Mouse (Mus musculus) T-helper 17 cell (primary cell): ENCODE data around the gene B3gat3.

Experiments
- in situ Hi-C, 2 experiments: fragments of 300-600 bp; cut with MboI, MseI; formaldehyde crosslinking; loops; 1 replicate in 1 of 2; 2 replicates in 1 of 2; pipeline ENCODE4 v1.15.1; 2025; ENCODE audit warnings: high pct_unique_total_duplicates in 2 of 2

Gene B3gat3

DNA sequence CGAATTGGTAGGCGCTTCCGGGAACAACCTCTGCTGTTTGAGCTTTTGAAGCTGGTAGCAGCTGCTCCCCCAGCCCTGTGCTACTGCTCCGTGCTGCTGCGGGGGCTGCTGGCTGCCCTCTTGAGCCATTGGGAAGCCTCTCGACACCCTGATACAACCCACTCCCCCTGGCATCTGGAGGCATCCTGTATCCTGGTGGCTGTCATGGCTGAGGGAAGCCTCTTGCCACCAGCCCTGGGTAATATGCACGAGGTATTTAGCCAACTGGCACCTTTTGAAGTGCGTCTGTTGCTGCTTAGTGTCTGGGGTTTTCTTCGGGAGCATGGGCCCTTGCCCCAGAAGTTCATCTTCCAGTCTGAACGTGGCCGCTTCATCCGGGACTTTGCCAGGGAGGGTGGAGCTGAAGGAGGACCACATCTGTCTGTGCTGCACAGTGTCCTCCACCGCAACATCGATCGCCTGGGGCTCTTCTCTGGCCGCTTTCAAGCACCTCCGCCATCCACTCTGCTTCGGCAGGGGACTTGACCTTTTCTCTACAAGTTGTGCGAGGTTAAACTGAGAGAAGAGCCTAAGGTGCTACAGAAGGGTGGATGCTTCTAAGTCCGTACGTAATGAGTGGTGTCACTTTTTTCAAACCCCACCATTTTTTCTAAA, 22.8 kb upstream of the B3gat3 start:
- in situ Hi-C loops: loop anchor here (5.0 kb wide), 2 partner anchors 75 to 80 kb away; partner anchors contain the start of genes Hnrnpul2 (in 1 of the 2) and Ttc9c (in 1 of the 2)

DNA sequence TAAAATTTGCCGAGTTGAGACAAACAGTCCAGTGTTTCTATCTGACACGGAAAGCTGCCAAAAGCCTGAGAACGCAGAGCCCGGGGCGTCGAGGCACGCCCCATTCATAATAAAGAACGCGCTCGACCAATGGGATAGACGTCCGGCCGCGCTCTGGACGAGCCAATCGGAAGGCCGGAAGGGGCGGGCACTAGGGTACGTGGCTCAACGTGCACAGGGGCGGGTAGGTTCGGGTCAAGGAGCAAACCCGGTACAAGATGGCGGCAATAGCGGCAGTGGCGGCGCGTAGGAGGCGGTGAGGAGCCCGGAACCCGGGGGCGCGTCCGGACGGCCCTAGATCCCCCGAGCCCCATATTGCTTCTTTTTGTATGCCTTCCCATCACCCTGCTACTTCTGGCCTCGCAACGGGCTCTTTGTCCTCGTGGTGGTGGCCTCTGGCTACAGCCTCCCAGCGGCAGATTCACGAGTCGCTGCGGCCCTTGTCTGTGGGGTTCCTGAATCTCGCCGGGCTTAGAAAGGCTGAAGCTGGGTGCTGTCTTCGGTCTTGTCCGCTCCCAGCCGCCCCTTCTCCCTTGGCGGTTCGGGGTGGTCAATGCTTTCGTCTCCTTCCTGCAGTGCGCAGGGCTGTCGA, 22.2 kb upstream of the B3gat3 start, which contains the start of gene Ganab:
Ganab (plus strand) TSS at position 207 of the 631 bp plus-strand sequence.
- in situ Hi-C loops: loop anchor here (5.0 kb wide), 2 partner anchors 76 to 81 kb away; partner anchors contain the start of genes Hnrnpul2 (in 1 of the 2) and Ttc9c (in 1 of the 2)

DNA sequence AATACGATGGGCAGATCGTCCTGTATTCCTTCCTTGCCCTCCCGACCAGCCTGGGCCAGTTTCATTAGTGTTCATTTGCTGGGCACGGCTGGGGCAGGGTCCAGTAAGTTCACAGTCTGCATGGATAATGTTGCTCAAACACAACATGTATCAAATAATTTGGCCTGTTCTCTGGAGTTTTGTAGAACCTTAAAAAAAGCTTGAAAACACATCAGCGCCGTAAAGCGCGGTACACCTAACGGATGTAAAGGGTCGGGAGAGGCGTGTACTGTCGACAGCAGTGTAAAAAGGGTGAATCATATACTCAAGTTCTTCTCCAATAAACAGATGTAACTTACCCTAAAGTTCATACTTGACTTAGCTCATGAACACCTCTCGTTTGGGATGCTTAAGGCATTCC, 21.6 kb upstream of the B3gat3 start:
- in situ Hi-C loops: loop anchor here (5.0 kb wide), 2 partner anchors 76 to 81 kb away; partner anchors contain the start of genes Hnrnpul2 (in 1 of the 2) and Ttc9c (in 1 of the 2)

DNA sequence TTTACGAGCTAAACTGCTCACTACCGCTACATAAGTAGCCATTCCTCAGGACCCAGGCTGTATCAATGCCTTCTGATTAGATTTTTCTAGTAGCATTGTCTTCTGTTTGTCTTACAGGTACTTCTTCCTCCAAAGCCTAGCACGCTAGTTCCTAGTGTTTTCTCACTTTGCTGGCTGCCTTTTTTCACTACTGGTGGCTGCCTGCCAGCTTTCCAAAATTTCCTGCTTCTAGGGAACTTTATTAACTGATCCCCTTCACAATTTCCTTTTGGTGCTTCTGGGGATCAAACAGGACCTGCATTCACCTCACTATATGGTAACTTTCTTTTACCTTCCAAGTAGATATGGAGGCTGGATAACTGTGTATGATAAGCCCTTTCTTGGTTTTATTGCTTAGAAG, 21.1 kb upstream of the B3gat3 start:
- in situ Hi-C loops: loop anchor here (5.0 kb wide), 2 partner anchors 77 to 82 kb away; partner anchors contain the start of genes Hnrnpul2 (in 1 of the 2) and Ttc9c (in 1 of the 2)

DNA sequence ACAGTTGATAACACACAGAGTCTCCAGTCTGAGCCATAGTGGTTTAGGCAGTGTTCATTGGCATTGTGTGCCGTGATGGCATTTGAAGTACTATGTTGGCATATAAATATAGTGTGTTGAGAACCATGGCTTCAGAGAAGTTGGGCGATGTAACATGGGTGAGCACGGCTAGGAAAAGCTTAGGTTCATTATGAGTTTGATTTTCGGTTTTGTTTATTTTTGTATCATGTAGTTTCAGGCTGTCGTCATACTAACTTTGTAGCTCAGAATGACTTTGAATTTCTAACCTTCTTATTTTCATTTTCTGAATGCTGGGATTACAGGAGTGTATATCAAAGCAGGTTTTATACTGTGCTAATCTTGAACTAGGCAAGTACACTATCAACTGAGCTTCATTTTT, 16.8 kb upstream of the B3gat3 start:
- in situ Hi-C loops: loop anchor here (25.0 kb wide), 2 partner anchors 1891 to 1916 kb away; partner anchors contain the start of genes Dnajc4 (in 1 of the 2), Fermt3 (in 1 of the 2), Fkbp2 (in 1 of the 2) and Nudt22 (in 1 of the 2)

DNA sequence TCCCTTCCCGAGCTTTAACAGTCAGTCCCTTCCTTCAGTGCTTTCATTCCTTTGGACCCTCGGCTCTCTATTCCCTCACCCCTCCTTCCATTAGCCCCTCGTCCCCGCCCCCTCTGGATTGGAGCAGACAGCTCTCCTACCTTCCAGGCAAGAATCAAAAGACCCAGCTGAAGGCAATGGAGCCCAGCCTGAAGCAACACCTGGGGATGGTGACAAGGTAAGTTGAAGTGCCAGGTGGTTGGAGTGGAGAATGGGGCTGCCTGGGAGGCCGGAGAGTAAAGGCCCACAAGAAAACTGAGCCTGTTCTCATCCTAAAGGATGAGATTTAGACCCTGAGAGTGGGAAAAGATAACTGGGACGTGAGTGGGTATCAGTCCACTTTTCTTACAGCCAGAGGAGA, 11.6 kb upstream of the B3gat3 start:
- in situ Hi-C loops: loop anchor here (25.0 kb wide), 2 partner anchors 1896 to 1921 kb away; partner anchors contain the start of genes Dnajc4 (in 1 of the 2), Fermt3 (in 1 of the 2), Fkbp2 (in 1 of the 2) and Nudt22 (in 1 of the 2)

DNA sequence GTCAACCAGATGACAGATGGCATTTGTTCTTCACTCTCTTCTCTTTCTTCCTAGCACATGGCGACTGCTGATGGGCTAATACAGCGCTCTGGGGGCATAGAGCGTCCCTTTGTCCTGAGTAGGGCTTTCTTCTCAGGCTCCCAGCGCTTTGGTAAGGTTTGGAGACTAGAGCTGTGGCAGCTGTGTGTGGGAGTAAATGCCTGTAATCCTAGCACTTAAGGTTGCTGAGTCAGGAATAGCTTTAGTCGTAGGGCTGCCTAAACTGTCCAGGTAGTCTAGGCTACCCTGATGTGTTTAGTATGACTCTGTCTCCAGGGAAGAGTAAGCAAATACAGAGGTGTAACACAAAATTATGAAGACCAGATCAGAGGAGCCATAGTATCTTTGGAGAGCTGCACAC, 8.4 kb upstream of the B3gat3 start:
- in situ Hi-C loops: loop anchor here (25.0 kb wide), 2 partner anchors 1900 to 1925 kb away; partner anchors contain the start of genes Dnajc4 (in 1 of the 2), Fermt3 (in 1 of the 2), Fkbp2 (in 1 of the 2) and Nudt22 (in 1 of the 2)

DNA sequence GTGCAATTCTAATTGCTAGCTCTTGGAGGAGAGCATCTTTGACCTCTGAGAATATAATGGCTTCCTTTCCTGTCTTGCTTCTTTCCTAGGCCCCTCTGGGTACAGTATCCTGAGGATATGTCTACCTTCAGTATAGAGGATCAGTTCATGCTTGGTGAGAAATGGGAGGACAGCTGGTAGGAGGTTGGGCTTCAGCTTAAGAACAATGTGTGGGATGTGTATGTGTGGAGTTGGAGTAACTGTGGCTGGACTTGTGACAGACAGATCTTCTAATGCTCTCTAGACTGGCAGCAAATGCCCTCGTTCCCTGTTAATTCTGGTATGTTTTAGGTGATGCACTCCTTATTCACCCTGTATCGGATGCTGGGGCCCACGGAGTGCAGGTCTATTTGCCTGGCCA, 6.0 kb upstream of the B3gat3 start:
- in situ Hi-C loops: loop anchor here (25.0 kb wide), 2 partner anchors 1902 to 1927 kb away; partner anchors contain the start of genes Dnajc4 (in 1 of the 2), Fermt3 (in 1 of the 2), Fkbp2 (in 1 of the 2) and Nudt22 (in 1 of the 2)

DNA sequence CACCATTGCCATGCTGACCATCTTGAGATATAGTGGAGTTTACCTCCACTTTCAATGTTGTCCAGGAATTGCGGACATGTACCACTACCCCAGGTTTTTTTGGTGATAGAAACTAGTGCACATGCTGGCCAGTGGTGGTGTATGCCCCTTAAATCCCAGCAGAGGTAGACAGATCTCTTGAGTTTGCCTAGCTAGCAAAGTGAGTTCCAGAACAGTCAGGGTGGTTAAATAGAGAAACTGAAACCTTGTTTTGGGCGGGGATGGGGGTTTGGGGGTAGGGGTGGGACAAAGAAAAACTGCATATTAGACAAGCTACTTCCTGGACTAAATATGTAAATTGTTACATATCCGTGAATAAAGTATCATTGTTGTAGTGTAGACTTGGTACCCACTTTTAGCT, 1.2 kb upstream of the B3gat3 start:
- in situ Hi-C loops: loop anchor here (25.0 kb wide), 2 partner anchors 1907 to 1932 kb away; partner anchors contain the start of genes Dnajc4 (in 1 of the 2), Fermt3 (in 1 of the 2), Fkbp2 (in 1 of the 2) and Nudt22 (in 1 of the 2)

DNA sequence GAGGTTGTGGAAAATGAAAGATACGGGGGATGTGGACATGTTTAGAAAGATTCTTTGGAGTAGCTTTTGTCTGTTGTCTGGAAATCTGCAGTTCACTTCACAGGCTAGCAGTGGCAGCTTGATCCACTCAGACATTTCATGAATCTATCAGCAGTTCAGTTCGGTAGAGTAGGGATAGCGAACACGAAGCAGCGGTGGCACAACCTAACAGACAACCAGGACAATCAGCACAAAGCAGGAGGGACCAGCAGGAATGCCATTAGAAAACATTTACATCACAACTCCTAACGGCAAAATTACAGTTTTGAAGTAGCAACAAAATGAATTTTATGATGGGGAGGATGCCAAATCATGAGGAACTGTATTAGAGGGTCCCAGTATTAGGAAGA, 496 bp upstream of the B3gat3 start:
- in situ Hi-C loops: loop anchor here (25.0 kb wide), 2 partner anchors 1907 to 1932 kb away; partner anchors contain the start of genes Dnajc4 (in 1 of the 2), Fermt3 (in 1 of the 2), Fkbp2 (in 1 of the 2) and Nudt22 (in 1 of the 2)

DNA sequence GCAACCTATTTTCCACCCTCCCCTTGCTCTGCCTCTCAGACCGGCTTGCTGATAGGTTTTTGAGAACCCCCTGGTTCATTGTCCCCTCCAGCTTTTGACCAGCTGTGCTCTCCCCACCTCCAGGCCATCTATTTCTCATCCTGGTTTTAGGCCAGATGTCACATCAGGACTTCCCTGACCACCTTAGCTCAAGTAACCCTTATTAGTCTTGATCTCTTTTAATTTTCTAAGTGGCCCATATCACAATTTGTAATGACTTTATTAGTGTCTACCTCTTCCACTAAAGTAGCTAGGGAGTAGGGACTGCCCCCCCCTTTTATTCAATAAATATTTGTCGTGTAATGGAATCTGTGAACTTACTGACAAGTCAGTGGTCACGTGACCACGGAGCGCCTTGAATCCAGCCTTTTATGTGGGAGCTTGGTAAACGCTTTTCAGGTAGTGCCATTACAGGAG, 690 bp downstream of the B3gat3 start:
- in situ Hi-C loops: loop anchor here (25.0 kb wide), 2 partner anchors 1909 to 1934 kb away; partner anchors contain the start of genes Dnajc4 (in 1 of the 2), Fermt3 (in 1 of the 2), Fkbp2 (in 1 of the 2) and Nudt22 (in 1 of the 2)

DNA sequence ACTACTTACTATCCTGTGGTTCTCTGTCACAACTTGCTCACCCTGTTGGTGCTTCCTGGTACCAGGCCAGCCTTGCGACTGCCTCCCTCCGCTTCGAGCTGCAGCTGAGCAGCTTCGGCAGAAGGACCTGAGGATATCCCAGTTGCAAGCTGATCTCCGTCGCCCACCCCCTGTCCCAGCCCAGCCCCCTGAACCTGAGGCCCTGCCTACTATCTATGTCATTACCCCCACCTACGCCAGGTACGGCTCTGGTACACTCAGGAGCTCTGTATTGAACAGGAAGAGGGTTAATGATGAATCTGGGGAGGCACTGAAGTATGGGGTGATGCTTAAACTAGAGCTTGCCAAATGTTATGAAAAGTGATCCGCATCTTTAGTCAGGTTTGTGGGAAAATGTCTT, 1.6 kb downstream of the B3gat3 start:
- in situ Hi-C loops: loop anchor here (25.0 kb wide), 2 partner anchors 1909 to 1934 kb away; partner anchors contain the start of genes Dnajc4 (in 1 of the 2), Fermt3 (in 1 of the 2), Fkbp2 (in 1 of the 2) and Nudt22 (in 1 of the 2)

DNA sequence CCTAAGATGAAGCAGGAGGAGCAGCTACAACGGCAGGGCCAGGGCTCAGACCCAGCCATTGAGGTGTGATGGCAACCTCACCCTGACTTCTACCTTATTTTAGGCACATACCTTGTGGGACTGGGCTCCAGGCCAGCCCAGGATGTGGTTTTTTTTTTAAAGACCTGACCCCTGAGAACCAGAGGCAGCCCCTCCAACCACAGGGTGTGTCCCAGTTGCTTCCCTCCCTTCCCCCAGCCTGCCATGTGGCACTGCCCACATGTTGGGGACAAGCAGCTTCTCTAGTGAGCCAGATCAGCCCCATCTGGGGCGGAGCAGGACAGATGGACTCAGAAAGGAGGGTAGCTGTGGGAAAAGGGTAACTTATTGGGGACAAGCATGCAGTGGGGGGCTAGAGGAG, 6.6 kb downstream of the B3gat3 start:
- in situ Hi-C loops: no loop called here

DNA sequence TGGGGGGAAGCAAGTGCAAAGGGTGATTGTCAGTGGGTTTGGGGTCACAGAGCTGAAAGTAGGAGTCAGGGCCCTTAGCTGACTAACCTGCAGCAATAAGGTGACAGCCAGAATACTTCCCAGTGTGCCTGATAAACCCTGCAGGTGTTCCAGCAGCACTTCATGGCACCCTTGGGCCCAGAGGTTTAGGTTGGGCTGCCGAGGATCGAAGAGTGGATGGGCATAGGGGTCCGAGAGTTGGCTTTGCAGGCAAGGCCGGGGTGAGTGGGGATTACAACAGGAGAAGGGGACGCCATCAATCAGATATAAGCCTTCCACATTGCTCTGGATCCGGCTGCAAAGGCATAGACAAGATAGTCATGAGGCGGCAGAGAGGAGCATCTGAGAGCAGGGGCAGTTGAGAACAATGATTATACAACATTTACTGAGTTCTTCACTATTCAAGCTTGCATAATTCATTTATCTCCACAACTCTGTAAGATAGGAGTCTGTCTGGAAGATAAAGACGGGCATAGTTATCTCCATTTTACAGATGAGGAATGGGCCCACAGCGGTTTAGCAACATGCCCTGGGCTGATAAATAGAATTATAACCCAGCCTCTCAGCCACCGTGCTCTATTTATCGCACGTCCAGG, 7.8 kb downstream of the B3gat3 start:
- in situ Hi-C loops: no loop called here

DNA sequence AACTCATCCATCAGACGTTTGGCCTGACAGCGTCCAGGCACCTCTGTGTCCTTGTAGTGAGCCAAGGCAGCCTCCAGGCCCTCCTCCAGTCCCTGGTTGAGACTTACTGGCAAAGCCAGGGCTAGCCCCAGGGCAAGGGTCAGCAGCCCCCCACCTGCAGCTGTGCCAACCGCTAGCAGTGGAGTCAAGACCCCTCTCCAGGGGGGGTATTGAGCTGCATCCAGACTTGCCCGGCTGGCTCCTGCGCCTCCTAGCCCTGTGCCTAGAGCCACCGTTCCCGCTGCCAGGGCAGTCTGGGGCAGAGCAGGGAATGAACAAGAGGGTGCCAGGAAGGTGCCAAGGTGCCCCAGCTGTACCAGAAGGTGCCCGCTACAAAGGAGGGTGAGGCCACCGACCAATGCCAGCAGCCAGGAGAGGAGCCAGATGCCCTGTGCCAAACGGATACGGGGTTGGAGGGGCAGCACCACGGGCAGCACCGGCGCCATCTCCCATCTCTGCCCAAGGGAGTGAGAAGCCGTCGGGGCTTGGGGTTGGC, 8.6 kb downstream of the B3gat3 start:
- in situ Hi-C loops: no loop called here

DNA sequence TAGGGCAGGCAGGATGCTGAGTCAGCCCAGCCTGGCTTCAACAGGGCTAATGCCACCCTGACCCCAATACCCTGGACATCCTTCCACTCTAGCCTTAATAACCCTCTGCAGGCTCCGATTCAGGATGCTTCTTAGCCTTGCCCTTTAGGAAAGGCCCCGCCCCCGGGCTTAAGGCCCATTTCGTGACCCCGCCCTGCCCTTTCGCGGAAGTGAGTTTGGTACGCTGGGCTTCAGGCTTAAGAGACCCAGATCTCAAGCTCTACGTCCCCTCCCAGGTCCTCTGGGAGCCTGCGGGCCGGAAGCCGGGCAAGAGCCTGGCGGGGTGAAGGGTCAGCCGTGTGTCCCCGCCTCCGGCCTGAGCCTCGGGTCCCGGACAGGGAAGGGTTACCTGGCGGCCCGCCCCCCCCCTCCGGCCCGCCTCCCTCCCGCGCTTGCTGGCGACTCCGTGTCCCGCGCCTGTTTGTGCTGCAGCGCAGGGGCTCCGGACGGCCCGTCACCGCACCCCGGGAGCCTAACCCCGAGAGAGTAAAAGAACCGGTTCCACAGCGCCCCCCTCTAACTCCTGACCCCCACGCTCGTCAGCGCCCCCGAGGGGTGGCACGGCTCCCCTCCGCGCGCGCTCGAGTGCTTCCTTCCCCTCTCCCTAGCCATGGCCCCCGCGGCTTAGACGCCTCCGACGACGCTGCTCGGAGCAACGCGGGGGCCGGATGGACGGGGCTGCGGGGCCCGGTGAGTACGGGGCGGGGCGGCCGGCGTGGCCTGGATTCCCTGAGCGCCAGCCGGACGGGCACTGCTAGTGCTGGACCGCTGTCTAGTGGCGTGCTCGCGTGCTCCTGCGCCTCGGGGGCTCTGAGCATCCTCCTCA, 9.3 kb downstream of the B3gat3 start, which contains the start of the genes Rom1 and Eml3:
Rom1 (minus strand) TSS at position 133 of the 865 bp plus-strand sequence.
Eml3 (plus strand) TSS at position 329 of the 865 bp plus-strand sequence.
- in situ Hi-C loops: no loop called here

DNA sequence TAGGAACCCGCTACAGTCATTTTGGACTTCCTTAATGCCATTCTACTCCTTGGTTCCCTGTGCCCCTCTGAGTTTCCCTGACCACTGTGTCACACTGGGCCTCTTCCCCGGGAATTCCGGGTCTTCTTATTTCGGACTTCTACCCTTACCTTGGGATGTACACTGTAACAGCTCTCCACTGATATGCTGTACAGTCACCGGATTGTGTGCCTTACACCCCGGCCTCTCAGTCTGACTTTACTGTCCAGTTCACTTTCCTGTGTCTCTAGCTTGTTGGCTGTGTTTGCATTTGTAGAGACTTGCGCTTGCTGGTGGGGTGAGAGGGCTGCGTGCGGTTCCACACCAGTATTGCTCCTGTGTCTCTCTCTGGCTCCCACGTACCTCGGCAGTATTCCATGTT, 9.9 kb downstream of the B3gat3 start:
- in situ Hi-C loops: no loop called here

DNA sequence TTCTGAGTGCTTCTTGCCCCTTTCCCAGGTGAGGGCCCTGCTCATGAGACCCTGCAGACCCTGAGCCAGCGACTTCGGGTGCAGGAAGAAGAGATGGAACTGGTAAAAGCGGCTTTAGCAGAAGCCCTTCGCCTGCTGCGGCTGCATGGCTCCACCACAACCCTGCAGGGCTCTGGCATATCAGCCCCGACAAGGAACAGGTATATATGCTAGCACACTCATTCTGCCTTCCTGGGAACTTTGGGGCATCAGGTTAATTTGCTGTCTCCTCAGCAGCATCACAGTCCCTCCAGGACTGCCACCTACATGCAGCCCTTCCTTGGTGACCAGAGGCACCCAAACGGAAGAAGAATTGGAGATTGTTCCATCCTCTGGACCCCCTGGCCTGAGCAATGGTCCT, 10.6 kb downstream of the B3gat3 start:
- in situ Hi-C loops: no loop called here

DNA sequence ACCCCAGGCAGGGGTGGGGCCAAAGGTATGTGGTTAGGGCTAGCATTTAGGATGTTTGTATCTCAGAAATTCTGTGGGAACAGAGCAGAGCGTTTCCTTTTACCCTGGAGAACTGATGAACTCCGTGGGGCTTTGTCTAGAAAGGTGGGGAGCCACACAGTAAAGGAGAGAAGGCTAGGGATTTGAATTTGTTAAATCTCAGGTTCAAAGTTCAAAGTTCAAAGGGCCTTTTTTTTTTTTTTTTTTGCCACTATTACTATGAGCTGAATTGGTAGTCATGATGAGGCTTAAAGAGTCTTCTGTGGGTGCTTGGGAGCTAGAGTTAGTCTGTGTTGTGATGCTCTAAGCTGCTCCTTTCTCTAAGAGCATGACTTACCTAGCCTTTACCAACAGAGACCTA, 16.6 kb downstream of the B3gat3 start:
- in situ Hi-C loops: no loop called here
